In the genomic region with DNA sequence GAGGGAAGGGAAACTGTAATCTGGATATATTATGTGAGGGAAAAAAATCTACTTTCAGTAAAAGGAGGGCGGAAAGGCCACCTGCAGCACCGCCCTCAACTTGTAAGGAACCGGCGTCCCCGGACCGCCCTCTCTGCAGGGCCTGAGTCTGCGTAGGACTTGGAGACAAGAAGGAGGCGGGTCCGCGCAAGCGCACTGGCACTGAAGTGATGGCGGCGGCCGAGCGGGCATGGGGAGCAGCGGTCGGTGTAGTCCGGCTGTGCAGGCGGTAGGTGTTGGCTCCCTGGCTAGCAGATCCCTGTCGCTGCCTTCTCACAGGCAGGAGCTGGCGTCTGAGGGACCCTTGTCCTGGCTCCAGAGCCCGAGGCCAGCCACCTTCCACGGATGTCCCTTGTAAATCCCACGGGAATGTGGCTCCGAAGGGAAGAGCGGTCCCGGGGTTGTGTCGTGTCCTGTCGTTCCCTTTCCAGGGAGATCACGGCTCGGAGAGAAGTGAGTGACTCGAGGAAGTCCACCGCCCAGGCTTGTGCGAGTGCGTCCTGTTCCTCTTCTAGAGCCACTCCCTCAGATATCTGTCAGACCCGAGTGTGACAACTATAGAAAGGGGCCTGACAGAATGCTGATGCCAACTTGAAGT, we compare ENCODE assay signal across 8 mouse cellular contexts. TPM values are rescaled to one million over a fixed set of nuclear protein-coding genes. Genes with fewer than 3 reads are reported as not detected.
A peak's percentile ranks its signal among the peaks of the same experiment; 100 is the strongest.
DNase-seq lines count a peak whose midpoint lies in the region; ATAC-seq lines count a peak whose summit lies in the region.

No protein-coding gene starts in this region.

- H3K4me2 ChIP-seq in hindbrain, embryonic 16.5 days (ENCODE audit: low read length) = peak overlapping the region; percentile 69

- H3K4me1 ChIP-seq in hindbrain, embryonic 16.5 days (ENCODE audit: control insufficient read depth, insufficient read depth, low read depth, low read length) = peaks cover 7% of the 10 kb centered on the region

- no peaks in the 10 kb centered on the region for H3K27me3 ChIP-seq in hindbrain, embryonic 16.5 days (replicated peaks; ENCODE audit: control insufficient read depth, insufficient read depth, low read length)

- WGBS in hindbrain, embryonic 16.5 days = under 1% methylated on average over 36 of the region's 36 CpGs
- 1% methylated on average over 33 of the region's 36 CpGs for WGBS in macrophage (ENCODE audit: missing documents)

- DNase-seq in WW6 (ENCODE audit: low read depth, low spot score) = peak; percentile 81
- peak; percentile 83 to 91 for DNase-seq in cerebellum, postnatal 4 days (ENCODE audit: low spot score in 2 of 2)
- peak; percentile 96 for DNase-seq in gastrocnemius, adult 18-20 months (ENCODE audit: low spot score)
- peak; percentile 94 to 96 for DNase-seq in left cerebral cortex, adult 18-20 months (ENCODE audit: low spot score in 2 of 2)
- DNase-seq in right cerebral cortex, adult 18-20 months = peak; percentile 95
- peak; percentile 83 for DNase-seq in urinary bladder, postnatal 10 days (ENCODE audit: low spot score)

- ATAC-seq in hindbrain, embryonic 16.5 days = peak; percentile 98

- peaks cover 32% of the 10 kb centered on the region; the same call in 1 of the 2 replicates for H3K79me2 ChIP-seq in macrophage (ENCODE audit: inconsistent target)

- H3K9me3 ChIP-seq in hindbrain, embryonic 16.5 days (ENCODE audit: control insufficient read depth, low read length) = no peaks in the 10 kb centered on the region

- peak overlapping the region; percentile 99 for H3K9ac ChIP-seq in hindbrain, embryonic 16.5 days (ENCODE audit: low read depth, low read length)

- H3K27ac ChIP-seq in hindbrain, embryonic 16.5 days (ENCODE audit: low read depth, low read length) = peak overlapping the region; percentile 90
- peak overlapping the region; percentile 97 for H3K27ac ChIP-seq in macrophage

- peaks cover 7% of the 10 kb centered on the region for H3K36me3 ChIP-seq in hindbrain, embryonic 16.5 days (ENCODE audit: control insufficient read depth, insufficient read depth, low read length)
- H3K36me3 ChIP-seq in macrophage (ENCODE audit: inconsistent target) = peaks cover 22% of the 10 kb centered on the region; the same call in 1 of the 2 replicates

- peak overlapping the region; percentile 96 for H3K4me3 ChIP-seq in hindbrain, embryonic 16.5 days (ENCODE audit: low read length)
- peak overlapping the region; percentile 86 for H3K4me3 ChIP-seq in macrophage (ENCODE audit: inconsistent target)

RNA-seq across cellular contexts. Expression of a gene that starts 0.8 kb away (rescaled TPM):
- 10 to 100 TPM; 63.3 to 69.0 TPM for total RNA-seq in gastrocnemius, adult 18-20 months (2021)
- polyA plus RNA-seq in hindbrain, embryonic 16.5 days (2015; fragmentation: Nextera tagmentation; extraction: Ambion mirVana) = 144 and 154 TPM in 2 replicates
- 10 to 100 TPM; 56.8 to 63.7 TPM for total RNA-seq in left cerebral cortex, adult 18-20 months (2021)
- 10 to 100 TPM; 24.3 to 91.9 (median 53.3) TPM for total RNA-seq in macrophage (2018; cell fraction: chromatin; rRNA removed)
- total RNA-seq in macrophage (2018; cell fraction: cytosol; rRNA removed) = 10 to 100 TPM; 43.7 to 93.9 (median 69.9) TPM
- total RNA-seq in macrophage (2018; cell fraction: nucleus; rRNA removed) = 10 to 100 TPM; 25.8 to 97.2 (median 46.9) TPM
- polyA plus RNA-seq in macrophage (2018) = 59.1 to 127 TPM (median 70.7 TPM) in 3 replicates

RNA-seq across cellular contexts. Expression of a gene that starts 32.8 kb away (rescaled TPM):
- 10 to 100 TPM; 32.3 to 32.7 TPM for total RNA-seq in gastrocnemius, adult 18-20 months (2021)
- 19.8 and 22.7 TPM in 2 replicates for polyA plus RNA-seq in hindbrain, embryonic 16.5 days (2015; fragmentation: Nextera tagmentation; extraction: Ambion mirVana)
- total RNA-seq in left cerebral cortex, adult 18-20 months (2021) = 10 to 100 TPM; 53.1 to 57.6 TPM
- total RNA-seq in macrophage (2018; cell fraction: chromatin; rRNA removed) = 100 to 1,000 TPM in 24 of 26 experiments, 10 to 100 TPM in 2; 94.7 to 275 (median 164) TPM
- total RNA-seq in macrophage (2018; cell fraction: cytosol; rRNA removed) = 10 to 100 TPM; 36.6 to 63.3 (median 49.4) TPM
- total RNA-seq in macrophage (2018; cell fraction: nucleus; rRNA removed) = 100 to 1,000 TPM in 16 of 26 experiments, 10 to 100 TPM in 10; 62.8 to 152 (median 112) TPM
- 20.5 to 30.0 TPM (median 23.5 TPM) in 3 replicates for polyA plus RNA-seq in macrophage (2018)

Comparison
In these comparisons a context has a peak if more than half of its experiments do, and no peak if none do; other contexts are left out.
1. Peak in every context shown above with its lines: DNase-seq, ATAC-seq, H3K4me3 ChIP-seq and H3K27ac ChIP-seq.